Mouse (Mus musculus) heart, embryonic 13.5 days (tissue): ENCODE results near the gene Slc5a8. TPM values are rescaled to one million over a fixed set of nuclear protein-coding genes. Genes with fewer than 3 reads are reported as not detected.

Experiments
- ATAC-seq: fragments of 200-750 bp; cut with Nextera tagmentation; 2 replicates; pipeline ENCODE4 v1.8.0; 2017; ENCODE audit warnings: moderate TSS enrichment; ENCODE audit not compliant: insufficient number of reproducible peaks, low FRiP score, low TSS enrichment; ENCODE audit errors: extremely low read depth
- H3K27ac ChIP-seq: fragments of 300-500 bp; sonication (generic); replicated peaks from 2 replicates; pipeline ENCODE4 v1.5.1; 2015; ENCODE audit warnings: moderate library complexity, mild to moderate bottlenecking, inconsistent platforms
- H3K27me3 ChIP-seq: fragments of 300-500 bp; sonication (generic); replicated peaks from 2 replicates; pipeline ENCODE4 v1.6.1; 2015; ENCODE audit warnings: mild to moderate bottlenecking, inconsistent platforms
- H3K36me3 ChIP-seq: fragments of 300-500 bp; sonication (generic); 2 replicates; pipeline ENCODE4 v1.6.1; 2015; ENCODE audit warnings: mild to moderate bottlenecking, inconsistent platforms
- H3K4me1 ChIP-seq: fragments of 300-500 bp; sonication (generic); 2 replicates; pipeline ENCODE4 v1.6.1; 2015; ENCODE audit warnings: inconsistent platforms
- H3K4me2 ChIP-seq: fragments of 300-500 bp; sonication (generic); 2 replicates; pipeline ENCODE4 v1.6.1; 2015; ENCODE audit warnings: inconsistent platforms, mild to moderate bottlenecking, moderate library complexity
- H3K4me3 ChIP-seq: fragments of 300-500 bp; sonication (generic); 2 replicates; pipeline ENCODE4 v1.5.1; 2015; ENCODE audit warnings: moderate library complexity, mild to moderate bottlenecking, inconsistent platforms
- H3K9ac ChIP-seq: fragments of 300-500 bp; sonication (generic); 2 replicates; pipeline ENCODE4 v1.6.1; 2015; ENCODE audit warnings: inconsistent platforms, mild to moderate bottlenecking, moderate library complexity
- H3K9me3 ChIP-seq: fragments of 300-500 bp; sonication (generic); 2 replicates; pipeline ENCODE4 v1.6.1; 2016; ENCODE audit warnings: inconsistent platforms
- WGBS: fragments of 180-500 bp; shearing (Covaris S2); methylation state at CpG from one replicate; pipeline ENCODE4 v1.1.7; 2015; ENCODE audit warnings: mixed read lengths; 5-methylcytosine and 5-hydroxymethylcytosine counted together
- polyA plus RNA-seq: library from polyadenylated mRNA; unstranded; fragments of >200 nt; fragmentation: Nextera tagmentation; extraction: Ambion mirVana; gene quantifications from 2 replicates; pipeline ENCODE4 v1.2.1, GENCODE M21; 2015

Slc5a8 gene
- polyA plus RNA-seq, result not detected in 2 replicates

- H3K4me2 ChIP-seq, result peak within 1 kb of the TSS; percentile 69
- peak within 1 kb of the TSS; percentile 45 for H3K4me3 ChIP-seq
- no peaks in the 10 kb centered on the region for H3K36me3 ChIP-seq
- H3K9me3 ChIP-seq, result no peaks in the 10 kb centered on the region; the same call in 1 of the 2 replicates
- H3K27ac ChIP-seq, result no peak within 1 kb of the TSS
- 5% methylated on average over 31 of the region's 31 CpGs for WGBS
- H3K9ac ChIP-seq, result 0 out of 2 replicates have a peak within 1 kb of the TSS, but pooled peaks have one; percentile 10
- no peak for ATAC-seq
- H3K27me3 ChIP-seq, result peaks cover 44% of the 10 kb centered on the region
- peaks cover 10% of the 10 kb centered on the region for H3K4me1 ChIP-seq
Measured at GRCm38 (mm10) chr10:88885632-88886090, at the start of gene Slc5a8. Slc5a8 (plus strand) TSS chr10:88885992.

- no peak for ATAC-seq
- no peaks in the 10 kb centered on the region for H3K27me3 ChIP-seq
- no peak overlapping the region for H3K9ac ChIP-seq
- H3K4me1 ChIP-seq, result no peaks in the 10 kb centered on the region
- H3K9me3 ChIP-seq, result 0 out of 2 replicates have a peak, but pooled peaks cover 5% of the 10 kb centered on the region
- no peak overlapping the region for H3K4me3 ChIP-seq
- H3K27ac ChIP-seq, result no peak overlapping the region
- no peak overlapping the region for H3K4me2 ChIP-seq
- no peaks in the 10 kb centered on the region for H3K36me3 ChIP-seq
- WGBS, result 70% methylated on average over 7 of the region's 7 CpGs
Measured at GRCm38 (mm10) chr10:88848876-88849476, 36.8 kb upstream of the Slc5a8 start.

GRCm38 (mm10) chr10:88849976-88850375, 35.8 kb upstream of the Slc5a8 start:
- Histone ChIP-seq H3K36me3 (no peaks in the 10 kb centered on the region), H3K27ac (no peak overlapping the region), H3K4me3 (no peak overlapping the region), H3K9me3 (0 out of 2 replicates have a peak, but pooled peaks cover 5% of the 10 kb centered on the region), H3K4me1 (no peaks in the 10 kb centered on the region), H3K27me3 (no peaks in the 10 kb centered on the region), H3K9ac (no peak overlapping the region), H3K4me2 (no peak overlapping the region)
- WGBS, result 82% methylated on average over 4 of the region's 4 CpGs
- no peak for ATAC-seq

GRCm38 (mm10) chr10:88853326-88853725, 32.5 kb upstream of the Slc5a8 start:
- Histone ChIP-seq H3K27me3 (no peaks in the 10 kb centered on the region), H3K4me1 (no peaks in the 10 kb centered on the region), H3K9ac (no peak overlapping the region), H3K27ac (no peak overlapping the region), H3K4me3 (no peak overlapping the region), H3K9me3 (0 out of 2 replicates have a peak, but pooled peaks cover 5% of the 10 kb centered on the region), H3K36me3 (no peaks in the 10 kb centered on the region), H3K4me2 (no peak overlapping the region)
- 84% methylated on average over 7 of the region's 7 CpGs for WGBS
- no peak for ATAC-seq

- H3K36me3 ChIP-seq, result no peaks in the 10 kb centered on the region
- no peak for ATAC-seq
- H3K27ac ChIP-seq, result no peak overlapping the region
- no peak overlapping the region for H3K4me2 ChIP-seq
- H3K9me3 ChIP-seq, result no peaks in the 10 kb centered on the region
- no peaks in the 10 kb centered on the region for H3K27me3 ChIP-seq
- H3K9ac ChIP-seq, result no peak overlapping the region
- no peak overlapping the region for H3K4me3 ChIP-seq
- no peaks in the 10 kb centered on the region for H3K4me1 ChIP-seq
- 63% methylated on average over 3 of the region's 3 CpGs for WGBS
Measured at GRCm38 (mm10) chr10:88860911-88861310, 24.9 kb upstream of the Slc5a8 start.

- no peak for ATAC-seq
- no peak overlapping the region for H3K27ac ChIP-seq
- no peak overlapping the region for H3K4me3 ChIP-seq
- no peak overlapping the region for H3K4me2 ChIP-seq
- no peak overlapping the region for H3K9ac ChIP-seq
- no peaks in the 10 kb centered on the region for H3K36me3 ChIP-seq
- no peaks in the 10 kb centered on the region for H3K9me3 ChIP-seq
- no peaks in the 10 kb centered on the region for H3K27me3 ChIP-seq
- no peaks in the 10 kb centered on the region for H3K4me1 ChIP-seq
Measured at GRCm38 (mm10) chr10:88861416-88861815, 24.4 kb upstream of the Slc5a8 start.

GRCm38 (mm10) chr10:88862293-88862692, 23.5 kb upstream of the Slc5a8 start:
- no peaks in the 10 kb centered on the region for H3K4me1 ChIP-seq
- H3K27me3 ChIP-seq, result no peaks in the 10 kb centered on the region
- no peak overlapping the region for H3K4me2 ChIP-seq
- no peaks in the 10 kb centered on the region for H3K36me3 ChIP-seq
- H3K9ac ChIP-seq, result no peak overlapping the region
- no peak overlapping the region for H3K4me3 ChIP-seq
- H3K27ac ChIP-seq, result no peak overlapping the region
- 81% methylated on average over 5 of the region's 5 CpGs for WGBS
- no peaks in the 10 kb centered on the region for H3K9me3 ChIP-seq
- ATAC-seq, result no peak

- Histone ChIP-seq H3K9ac (no peak overlapping the region), H3K4me3 (no peak overlapping the region), H3K36me3 (no peaks in the 10 kb centered on the region), H3K9me3 (no peaks in the 10 kb centered on the region), H3K4me2 (no peak overlapping the region), H3K4me1 (no peaks in the 10 kb centered on the region), H3K27ac (no peak overlapping the region), H3K27me3 (no peaks in the 10 kb centered on the region)
- WGBS, result 57% methylated on average over 2 of the region's 2 CpGs
- ATAC-seq, result no peak
Measured at GRCm38 (mm10) chr10:88866017-88866416, 19.8 kb upstream of the Slc5a8 start.

- Histone ChIP-seq H3K4me2 (no peak overlapping the region), H3K27ac (no peak overlapping the region), H3K4me1 (no peaks in the 10 kb centered on the region), H3K4me3 (no peak overlapping the region), H3K36me3 (no peaks in the 10 kb centered on the region), H3K9me3 (no peaks in the 10 kb centered on the region), H3K9ac (no peak overlapping the region), H3K27me3 (no peaks in the 10 kb centered on the region)
- no peak for ATAC-seq
- WGBS, result 57% methylated on average over 5 of the region's 5 CpGs
Measured at GRCm38 (mm10) chr10:88874870-88875269, 10.9 kb upstream of the Slc5a8 start.

GRCm38 (mm10) chr10:88877421-88877820, 8.4 kb upstream of the Slc5a8 start:
- Histone ChIP-seq H3K27me3 (no peaks in the 10 kb centered on the region), H3K9me3 (no peaks in the 10 kb centered on the region), H3K4me2 (no peak overlapping the region), H3K9ac (no peak overlapping the region), H3K4me1 (no peaks in the 10 kb centered on the region), H3K27ac (no peak overlapping the region), H3K36me3 (no peaks in the 10 kb centered on the region), H3K4me3 (no peak overlapping the region)
- no peak for ATAC-seq
- 49% methylated on average over 7 of the region's 7 CpGs for WGBS

- peaks cover 42% of the 10 kb centered on the region for H3K27me3 ChIP-seq
Measured at GRCm38 (mm10) chr10:88883721-88884120, 2.1 kb upstream of the Slc5a8 start.

GRCm38 (mm10) chr10:88884836-88885235, 956 bp upstream of the Slc5a8 start:
- no peak overlapping the region for H3K4me3 ChIP-seq
- H3K27ac ChIP-seq, result no peak overlapping the region
- peaks cover 44% of the 10 kb centered on the region for H3K27me3 ChIP-seq
- H3K4me1 ChIP-seq, result peaks cover 10% of the 10 kb centered on the region
- H3K9me3 ChIP-seq, result no peaks in the 10 kb centered on the region; the same call in 1 of the 2 replicates
- H3K4me2 ChIP-seq, result no peak overlapping the region
- no peak overlapping the region for H3K9ac ChIP-seq
- ATAC-seq, result no peak
- WGBS, result 68% methylated on average over 6 of the region's 6 CpGs
- no peaks in the 10 kb centered on the region for H3K36me3 ChIP-seq

More at GRCm38 (mm10) chr10:88883721-88884120, 2.1 kb upstream of the Slc5a8 start:
- Histone ChIP-seq H3K4me2 (no peak overlapping the region), H3K36me3 (no peaks in the 10 kb centered on the region), H3K4me1 (peaks cover 10% of the 10 kb centered on the region), H3K9ac (no peak overlapping the region), H3K4me3 (no peak overlapping the region), H3K9me3 (no peaks in the 10 kb centered on the region; the same call in 1 of the 2 replicates), H3K27ac (no peak overlapping the region)
- ATAC-seq, result no peak
- WGBS, result 77% methylated on average over 2 of the region's 2 CpGs
